ENCODE assay signal across 8 mouse cellular contexts in genomic region chr9:52679362-52679947, GRCm38 (mm10). TPM values are rescaled to one million over a fixed set of nuclear protein-coding genes. Genes with fewer than 3 reads are reported as not detected.
DNase-seq lines count a peak whose midpoint lies in the region; ATAC-seq lines count a peak whose summit lies in the region.

AI593442 (minus strand) TSS chr9:52679780.

- peak within 1 kb of the TSS; percentile 68 for H3K4me3 ChIP-seq in forebrain, embryonic 16.5 days (replicated peaks; ENCODE audit: low read length)
- H3K4me3 ChIP-seq in liver, embryonic 13.5 days (replicated peaks) = peak within 1 kb of the TSS; percentile 19; the same call in 1 of the 2 replicates
- H3K4me3 ChIP-seq in stomach, embryonic 14.5 days (ENCODE audit: low read depth, low read length) = peak within 1 kb of the TSS; percentile 32

- H3K9me3 ChIP-seq in forebrain, embryonic 16.5 days (ENCODE audit: control insufficient read depth, low read length) = no peaks in the 10 kb centered on the region
- H3K9me3 ChIP-seq in liver, embryonic 13.5 days (replicated peaks) = no peaks in the 10 kb centered on the region
- H3K9me3 ChIP-seq in stomach, embryonic 14.5 days (ENCODE audit: control insufficient read depth, low read depth, low read length) = no peaks in the 10 kb centered on the region

- peaks cover 11% of the 10 kb centered on the region; the same call in 1 of the 2 replicates for H3K27me3 ChIP-seq in forebrain, embryonic 16.5 days (replicated peaks; ENCODE audit: control insufficient read depth, insufficient read depth, low read length)
- peaks cover 41% of the 10 kb centered on the region for H3K27me3 ChIP-seq in liver, embryonic 13.5 days
- peaks cover 30% of the 10 kb centered on the region for H3K27me3 ChIP-seq in stomach, embryonic 14.5 days (ENCODE audit: control insufficient read depth, insufficient read depth, low read length)

- DNase-seq in CD4-positive, CD25-positive, alpha-beta regulatory T cell, adult 2 months (ENCODE audit: low read depth, low spot score) = peak; percentile 1
- DNase-seq in Muller cell, postnatal 12 days (ENCODE audit: inconsistent ontology term) = peak; percentile 65
- DNase-seq in kidney, postnatal 4 days = peak; percentile 21 to 24
- no peak for DNase-seq in liver, embryonic 13.5 days
- no peak for DNase-seq in thymus, adult 18-20 months

- WGBS in forebrain, embryonic 16.5 days = under 1% methylated on average over 21 of the region's 27 CpGs
- WGBS in liver, embryonic 13.5 days (ENCODE audit: insufficient replicate concordance) = 2% methylated on average over 17 of the region's 27 CpGs
- under 1% methylated on average over 27 of the region's 27 CpGs for WGBS in stomach, embryonic 14.5 days

- H3K4me1 ChIP-seq in forebrain, embryonic 16.5 days (replicated peaks; ENCODE audit: control insufficient read depth, insufficient read depth, low read length) = peaks cover 28% of the 10 kb centered on the region
- H3K4me1 ChIP-seq in liver, embryonic 13.5 days (replicated peaks) = no peaks in the 10 kb centered on the region
- H3K4me1 ChIP-seq in stomach, embryonic 14.5 days (ENCODE audit: control insufficient read depth, insufficient read depth, low read length) = 0 out of 2 replicates have a peak, but pooled peaks cover 8% of the 10 kb centered on the region

- no peak for ATAC-seq in CD4-positive, CD25-positive, alpha-beta regulatory T cell, adult 4 months
- ATAC-seq in forebrain, embryonic 16.5 days = peak; percentile 89
- no peak for ATAC-seq in liver, embryonic 13.5 days (ENCODE audit: low read depth)
- ATAC-seq in stomach, embryonic 14.5 days (ENCODE audit: insufficient number of reproducible peaks, insufficient read depth, low FRiP score, low read depth) = peak; percentile 49; the same call in 1 of the 2 replicates

- H3K9ac ChIP-seq in forebrain, embryonic 16.5 days (replicated peaks; ENCODE audit: low read depth, low read length) = peak within 1 kb of the TSS; percentile 76
- H3K9ac ChIP-seq in liver, embryonic 13.5 days = no peak within 1 kb of the TSS
- H3K9ac ChIP-seq in stomach, embryonic 14.5 days (replicated peaks; ENCODE audit: low read depth, low read length) = no peak within 1 kb of the TSS

- H3K36me3 ChIP-seq in forebrain, embryonic 16.5 days (ENCODE audit: control insufficient read depth, insufficient read depth) = no peaks in the 10 kb centered on the region
- H3K36me3 ChIP-seq in liver, embryonic 13.5 days = no peaks in the 10 kb centered on the region
- no peaks in the 10 kb centered on the region for H3K36me3 ChIP-seq in stomach, embryonic 14.5 days (ENCODE audit: control insufficient read depth, insufficient read depth, low read length)

- peak within 1 kb of the TSS; percentile 69 for H3K27ac ChIP-seq in forebrain, embryonic 16.5 days (ENCODE audit: low read length)
- H3K27ac ChIP-seq in liver, embryonic 13.5 days = no peak within 1 kb of the TSS
- no peak within 1 kb of the TSS for H3K27ac ChIP-seq in stomach, embryonic 14.5 days (ENCODE audit: low read length)

- peak within 1 kb of the TSS; percentile 83 for H3K4me2 ChIP-seq in forebrain, embryonic 16.5 days (ENCODE audit: low read length)
- H3K4me2 ChIP-seq in liver, embryonic 13.5 days = peak within 1 kb of the TSS; percentile 39
- peak within 1 kb of the TSS; percentile 61 for H3K4me2 ChIP-seq in stomach, embryonic 14.5 days (replicated peaks; ENCODE audit: low read depth, low read length)

RNA-seq across cellular contexts. Expression of gene AI593442, which starts in this region (rescaled TPM):
- polyA plus RNA-seq in CD4-positive, CD25-positive, alpha-beta regulatory T cell, adult 4 months (2017; shearing (Covaris generic)) = not detected
- polyA plus RNA-seq in forebrain, embryonic 16.5 days (2015; fragmentation: Nextera tagmentation; extraction: Ambion mirVana) = 26.6 and 36.5 TPM in 2 replicates
- 0.05 TPM in 1 of 2 replicates, not detected in the other for polyA plus RNA-seq in liver, embryonic 13.5 days (2015; fragmentation: Nextera tagmentation; extraction: Ambion mirVana)
- polyA plus RNA-seq in stomach, embryonic 14.5 days (2014; fragmentation: Nextera tagmentation; extraction: Ambion mirVana) = 0.60 and 0.98 TPM in 2 replicates

Comparison
In these comparisons a context has a peak if more than half of its experiments do, and no peak if none do; other contexts are left out.
1. RNA of gene AI593442 (polyA plus RNA-seq): 26.6 to 36.5 TPM in forebrain, embryonic 16.5 days; 0.60 to 0.98 TPM in stomach, embryonic 14.5 days, 0.05 TPM in liver, embryonic 13.5 days and not detected in CD4-positive, CD25-positive, alpha-beta regulatory T cell, adult 4 months; every median in the first group is over 10 times any median in the second.
2. Peak in ATAC-seq, H3K4me3 ChIP-seq and H3K4me2 ChIP-seq in stomach, embryonic 14.5 days; RNA of the gene not detected or under 1 TPM.
3. DNase-seq: peak in CD4-positive, CD25-positive, alpha-beta regulatory T cell, adult 2 months (single experiment), Muller cell, postnatal 12 days (single experiment) and kidney, postnatal 4 days (2 of 2); none in liver, embryonic 13.5 days (single experiment) and thymus, adult 18-20 months (0 of 2).
4. Peak in every context shown above with its lines, with median percentiles within 50 percentile points of each other: H3K4me2 ChIP-seq and H3K4me3 ChIP-seq.